Mouse (Mus musculus) neural tube, embryonic 13.5 days (tissue): ENCODE results near the gene Gm128. TPM values are rescaled to one million over a fixed set of nuclear protein-coding genes. Genes with fewer than 3 reads are reported as not detected.

Experiments
- ATAC-seq: fragments of 200-750 bp; cut with Nextera tagmentation; 2 replicates; pipeline ENCODE4 v1.8.0; 2017; ENCODE audit warnings: low read depth, mild to moderate bottlenecking, moderate TSS enrichment, moderate library complexity
- H3K27ac ChIP-seq: fragments of 300-500 bp; sonication (generic); replicated peaks from 2 replicates; pipeline ENCODE4 v1.5.1; 2015; ENCODE audit warnings: moderate library complexity, mild to moderate bottlenecking, inconsistent platforms
- H3K27me3 ChIP-seq: fragments of 300-500 bp; sonication (generic); 2 replicates; pipeline ENCODE4 v1.6.1; 2015; ENCODE audit warnings: mild to moderate bottlenecking, inconsistent platforms
- H3K36me3 ChIP-seq: fragments of 300-500 bp; sonication (generic); 2 replicates; pipeline ENCODE4 v1.6.1; 2015; ENCODE audit warnings: mild to moderate bottlenecking, inconsistent platforms
- H3K4me1 ChIP-seq: fragments of 300-500 bp; sonication (generic); replicated peaks from 2 replicates; pipeline ENCODE4 v1.6.1; 2015; ENCODE audit warnings: inconsistent platforms
- H3K4me2 ChIP-seq: fragments of 300-500 bp; sonication (generic); 2 replicates; pipeline ENCODE4 v1.6.1; 2015; ENCODE audit warnings: inconsistent platforms, mild to moderate bottlenecking, moderate library complexity
- H3K4me3 ChIP-seq: fragments of 300-500 bp; sonication (generic); 2 replicates; pipeline ENCODE4 v1.5.1; 2015; ENCODE audit warnings: mild to moderate bottlenecking, inconsistent platforms
- H3K9ac ChIP-seq: fragments of 300-500 bp; sonication (generic); 2 replicates; pipeline ENCODE4 v1.6.1; 2015; ENCODE audit warnings: moderate library complexity, mild to moderate bottlenecking, inconsistent platforms
- H3K9me3 ChIP-seq: fragments of 300-500 bp; sonication (generic); 2 replicates; pipeline ENCODE4 v1.6.1; 2016; ENCODE audit warnings: inconsistent platforms
- WGBS: fragments of 180-500 bp; shearing (Covaris S2); methylation state at CpG from one replicate; pipeline ENCODE4 v1.1.7; 2015; 5-methylcytosine and 5-hydroxymethylcytosine counted together
- polyA plus RNA-seq: library from polyadenylated mRNA; unstranded; fragments of >200 nt; fragmentation: Nextera tagmentation; extraction: Ambion mirVana; gene quantifications from 2 replicates; pipeline ENCODE4 v1.2.1, GENCODE M21; 2015

Gm128 gene
- polyA plus RNA-seq, result 0.15 TPM in 1 of 2 replicates, not detected in the other

DNA sequence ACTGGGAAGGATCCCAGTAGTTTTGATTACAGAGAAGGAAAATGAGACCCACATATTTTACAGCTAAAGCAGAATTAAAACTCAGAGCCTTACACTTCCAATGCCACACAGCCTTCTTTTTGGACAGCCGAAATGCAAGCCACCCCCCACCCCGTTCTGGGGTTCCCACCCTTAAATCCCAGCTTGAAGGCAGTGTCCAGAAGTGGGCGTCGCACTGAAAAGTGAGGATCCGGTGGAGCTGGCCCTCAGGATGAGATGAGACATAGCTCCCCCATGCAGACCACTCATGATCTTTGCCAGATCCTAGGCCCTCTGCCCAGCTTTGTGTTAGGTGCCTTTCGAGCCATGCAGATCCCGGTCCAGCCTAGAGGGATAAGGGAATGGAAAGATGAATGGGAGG, at the start of gene Gm128:
TSS of gene Gm128 (minus strand) at position 101 of the 400 bp plus-strand sequence.
- Histone ChIP-seq H3K9ac (no peak within 1 kb of the TSS), H3K9me3 (no peaks in the 10 kb centered on the region), H3K4me3 (no peak within 1 kb of the TSS), H3K4me2 (no peak within 1 kb of the TSS), H3K27me3 (no peaks in the 10 kb centered on the region), H3K27ac (no peak within 1 kb of the TSS), H3K36me3 (peaks cover 38% of the 10 kb centered on the region), H3K4me1 (no peaks in the 10 kb centered on the region)
- 81% methylated on average over 7 of the region's 7 CpGs for WGBS
- ATAC-seq, result no peak

DNA sequence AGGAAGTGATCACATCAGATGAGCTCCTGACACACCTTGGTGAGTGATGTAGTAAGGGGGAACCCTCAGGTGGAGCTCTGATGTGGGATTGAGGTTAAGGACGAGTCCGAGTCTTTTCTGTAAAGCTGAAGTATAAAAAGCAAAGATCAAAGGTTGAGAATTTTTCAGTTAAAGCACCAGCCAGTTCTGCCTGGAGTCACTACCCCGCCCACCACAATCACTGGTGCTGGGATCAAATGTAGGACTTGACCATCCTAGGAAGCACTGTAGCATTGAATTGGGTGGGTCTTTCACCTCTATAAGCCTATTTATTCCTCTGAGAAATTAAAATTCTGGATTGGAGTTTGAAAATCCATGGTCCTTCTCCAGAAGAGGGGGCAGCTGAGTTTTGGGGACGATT, 49.6 kb upstream of the Gm128 start:
- Histone ChIP-seq H3K36me3 (peaks cover 87% of the 10 kb centered on the region), H3K4me1 (0 out of 2 replicates have a peak, but pooled peaks cover 1% of the 10 kb centered on the region), H3K4me2 (no peak overlapping the region), H3K27ac (no peak overlapping the region), H3K9me3 (no peaks in the 10 kb centered on the region), H3K9ac (no peak overlapping the region), H3K4me3 (no peak overlapping the region), H3K27me3 (no peaks in the 10 kb centered on the region)
- ATAC-seq, result no peak
- WGBS, result 95% methylated on average over 4 of the region's 4 CpGs

DNA sequence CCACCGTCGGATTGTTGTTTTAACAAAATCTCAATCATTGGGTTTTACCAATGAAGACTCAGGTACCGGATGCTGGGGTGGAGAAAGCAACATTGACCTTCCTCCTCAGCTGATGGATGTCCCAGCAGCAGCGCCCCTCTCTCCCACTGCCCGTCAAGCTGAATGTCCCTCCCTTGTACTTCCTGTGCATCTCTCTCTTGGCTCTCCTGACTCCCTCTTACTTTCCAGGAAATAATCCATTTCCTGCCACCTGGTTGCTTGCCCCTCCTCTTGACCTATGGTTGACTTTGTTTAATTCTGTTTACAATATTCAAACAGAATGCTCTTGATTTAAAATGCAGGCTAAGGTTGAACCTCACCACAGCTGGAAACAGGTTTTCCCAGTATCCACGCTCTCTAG, 48.8 kb upstream of the Gm128 start:
- Histone ChIP-seq H3K36me3 (peaks cover 79% of the 10 kb centered on the region), H3K9ac (no peak overlapping the region), H3K4me2 (no peak overlapping the region), H3K9me3 (no peaks in the 10 kb centered on the region), H3K4me3 (no peak overlapping the region), H3K27ac (no peak overlapping the region), H3K27me3 (no peaks in the 10 kb centered on the region), H3K4me1 (peaks cover 8% of the 10 kb centered on the region; the same call in 1 of the 2 replicates)
- ATAC-seq, result no peak
- 77% methylated on average over 6 of the region's 6 CpGs for WGBS

DNA sequence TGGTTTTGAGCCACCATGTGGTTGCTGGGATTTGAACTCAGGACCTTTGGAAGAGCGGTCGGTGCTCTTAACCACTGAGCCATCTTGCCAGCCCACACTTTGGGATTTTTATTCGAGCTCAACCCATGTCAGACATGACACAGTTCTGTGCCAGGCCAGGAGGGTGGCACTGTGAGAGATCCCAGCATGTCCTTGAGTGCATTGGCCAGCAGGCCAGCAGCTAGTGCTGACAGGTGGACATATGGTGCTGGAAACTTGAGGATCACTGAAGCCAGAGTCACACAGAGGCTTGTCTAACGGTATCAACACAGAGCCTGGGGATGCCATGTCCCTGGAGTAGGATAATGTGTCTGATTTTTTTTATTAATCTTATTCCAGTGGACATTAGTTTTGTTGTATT, 48.0 kb upstream of the Gm128 start:
- H3K4me2 ChIP-seq, result no peak overlapping the region
- H3K9ac ChIP-seq, result no peak overlapping the region
- peaks cover 16% of the 10 kb centered on the region for H3K4me1 ChIP-seq
- ATAC-seq, result no peak
- H3K36me3 ChIP-seq, result peaks cover 71% of the 10 kb centered on the region
- H3K4me3 ChIP-seq, result no peak overlapping the region
- H3K9me3 ChIP-seq, result no peaks in the 10 kb centered on the region
- WGBS, result 91% methylated on average over 4 of the region's 4 CpGs
- H3K27ac ChIP-seq, result no peak overlapping the region
- no peaks in the 10 kb centered on the region for H3K27me3 ChIP-seq

DNA sequence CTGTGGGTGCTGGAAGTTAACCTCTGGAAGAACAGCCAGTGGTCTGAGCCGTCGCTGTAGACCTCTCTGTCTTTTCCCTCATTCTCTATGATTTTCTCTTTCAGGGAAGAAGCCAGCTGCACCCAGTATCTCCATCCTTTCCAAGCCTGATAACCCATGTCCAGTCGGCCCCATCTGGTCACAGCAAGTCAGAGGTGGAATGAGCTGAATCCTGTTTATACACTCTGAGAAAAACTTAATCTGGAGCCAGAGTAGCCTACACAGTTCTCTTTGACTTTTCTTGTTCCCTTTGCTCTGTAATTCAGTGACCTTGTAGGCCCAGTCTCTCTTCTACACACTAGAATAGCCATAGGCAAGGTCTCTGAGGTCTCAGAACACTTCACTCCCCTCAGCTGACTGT, 46.1 kb upstream of the Gm128 start:
- no peaks in the 10 kb centered on the region for H3K27me3 ChIP-seq
- H3K9me3 ChIP-seq, result no peaks in the 10 kb centered on the region
- no peak overlapping the region for H3K4me2 ChIP-seq
- WGBS, result 86% methylated on average over 3 of the region's 3 CpGs
- no peak overlapping the region for H3K4me3 ChIP-seq
- no peak for ATAC-seq
- H3K9ac ChIP-seq, result no peak overlapping the region
- no peak overlapping the region for H3K27ac ChIP-seq
- peaks cover 52% of the 10 kb centered on the region for H3K36me3 ChIP-seq
- H3K4me1 ChIP-seq, result peaks cover 25% of the 10 kb centered on the region

DNA sequence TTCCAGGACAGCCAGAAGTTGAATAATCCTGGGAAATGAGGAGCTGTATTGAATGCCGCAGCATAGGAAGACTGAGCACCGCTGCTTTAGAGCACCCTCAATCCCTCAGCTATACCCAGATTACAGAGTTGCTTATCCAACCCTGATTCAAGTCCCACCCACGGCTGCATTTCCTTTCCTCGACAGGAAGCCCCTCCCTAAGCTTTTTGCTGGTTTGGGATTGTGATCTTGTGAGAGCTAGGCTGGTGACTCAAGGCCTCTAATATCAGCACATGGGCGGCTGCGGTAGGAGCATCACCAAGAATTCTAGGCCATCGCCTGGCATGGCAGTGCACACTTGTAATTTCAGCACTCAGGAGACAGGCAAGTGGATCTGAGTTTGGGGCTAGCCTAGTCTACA, 45.1 kb upstream of the Gm128 start:
- Histone ChIP-seq H3K27me3 (no peaks in the 10 kb centered on the region), H3K4me1 (peaks cover 30% of the 10 kb centered on the region), H3K4me3 (no peak overlapping the region), H3K27ac (no peak overlapping the region), H3K36me3 (peaks cover 42% of the 10 kb centered on the region), H3K9ac (no peak overlapping the region), H3K4me2 (no peak overlapping the region), H3K9me3 (no peaks in the 10 kb centered on the region)
- ATAC-seq, result no peak
- WGBS, result 90% methylated on average over 7 of the region's 7 CpGs

DNA sequence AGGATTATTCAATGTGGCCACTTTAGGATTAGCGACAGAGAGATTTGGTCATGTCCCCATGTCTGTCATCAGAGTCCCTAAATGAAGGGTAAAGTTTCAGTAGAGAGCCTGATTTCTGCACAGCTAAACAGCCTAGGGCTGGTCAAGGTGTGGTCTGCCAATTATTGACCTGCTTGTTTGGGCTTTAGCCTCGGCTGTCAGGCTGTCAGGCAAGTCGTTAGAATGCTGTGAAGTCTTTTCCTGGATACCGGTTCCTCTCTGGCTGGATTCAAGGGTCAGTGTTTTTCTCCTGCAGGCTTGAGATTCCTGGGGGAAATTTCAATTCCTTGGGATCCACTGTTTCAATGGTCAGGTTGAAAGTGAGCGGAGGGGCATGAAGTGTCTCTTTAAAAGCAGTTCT, 44.6 kb upstream of the Gm128 start:
- WGBS, result 71% methylated on average over 5 of the region's 5 CpGs
- Histone ChIP-seq H3K4me2 (no peak overlapping the region), H3K4me3 (no peak overlapping the region), H3K36me3 (peaks cover 37% of the 10 kb centered on the region), H3K27me3 (no peaks in the 10 kb centered on the region), H3K9ac (no peak overlapping the region), H3K4me1 (peaks cover 31% of the 10 kb centered on the region), H3K27ac (no peak overlapping the region), H3K9me3 (no peaks in the 10 kb centered on the region)
- no peak for ATAC-seq

DNA sequence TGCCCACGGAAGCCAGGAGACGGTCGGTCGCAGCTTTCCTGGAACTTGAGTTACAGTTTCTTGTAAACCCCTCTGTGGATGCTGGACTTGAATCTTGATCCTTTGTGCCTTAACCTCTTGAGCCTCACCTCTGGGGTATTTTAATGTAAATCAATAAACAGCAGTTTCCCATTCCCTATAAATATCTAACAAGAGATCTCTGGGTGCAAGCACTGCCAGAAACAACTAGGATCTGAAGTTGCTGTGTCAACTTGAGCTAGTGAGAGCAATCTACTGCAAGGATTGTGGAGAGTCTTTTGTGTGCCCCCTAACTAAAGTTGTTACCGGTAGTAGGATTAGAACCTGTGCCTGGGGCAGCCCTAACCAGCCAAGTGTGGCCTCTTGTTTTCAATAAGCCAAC, 44.0 kb upstream of the Gm128 start:
- no peak overlapping the region for H3K4me3 ChIP-seq
- ATAC-seq, result no peak
- no peaks in the 10 kb centered on the region for H3K27me3 ChIP-seq
- no peaks in the 10 kb centered on the region for H3K9me3 ChIP-seq
- H3K4me1 ChIP-seq, result peaks cover 38% of the 10 kb centered on the region
- H3K9ac ChIP-seq, result no peak overlapping the region
- no peak overlapping the region for H3K27ac ChIP-seq
- peaks cover 31% of the 10 kb centered on the region for H3K36me3 ChIP-seq
- 0 out of 2 replicates have a peak overlapping the region, but pooled peaks have one; percentile 82 for H3K4me2 ChIP-seq
- WGBS, result 93% methylated on average over 5 of the region's 5 CpGs

DNA sequence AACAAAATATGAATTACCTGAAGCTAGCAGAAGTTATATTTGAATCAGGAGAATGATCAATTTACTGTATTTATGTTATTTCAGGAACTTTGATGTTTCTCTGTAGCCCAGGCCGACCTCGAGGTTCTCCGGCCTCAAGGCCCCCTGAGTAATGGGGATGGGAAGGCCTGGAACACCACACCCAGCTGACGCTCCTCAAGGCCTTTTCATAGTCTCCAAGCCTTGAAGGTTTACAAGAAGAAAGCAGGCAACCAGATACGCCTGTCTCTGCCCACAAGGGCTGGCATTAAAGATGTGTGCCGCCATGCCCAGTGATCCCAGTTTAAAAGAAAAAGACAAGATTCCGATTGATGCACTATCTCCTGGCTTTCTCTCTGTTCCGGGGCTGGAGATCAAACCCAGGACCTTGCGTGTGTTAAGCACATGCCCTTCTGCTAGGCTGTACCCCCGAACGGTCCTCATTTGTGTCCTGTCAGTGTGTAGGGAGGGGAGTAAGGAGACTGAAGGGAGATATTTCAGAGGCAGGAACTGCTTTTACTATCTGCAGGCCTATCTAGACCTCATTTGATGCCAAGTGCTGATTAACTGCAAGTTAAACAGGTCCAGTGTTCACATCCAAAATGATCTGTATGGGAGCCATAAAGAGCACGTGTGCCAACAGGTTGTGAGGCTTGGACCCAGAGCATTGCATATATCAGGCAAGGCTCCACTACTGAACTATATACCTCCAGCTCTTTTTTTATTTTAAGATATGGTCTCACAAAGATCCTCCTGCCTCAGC, 43.3 kb upstream of the Gm128 start:
- WGBS, result 86% methylated on average over 12 of the region's 12 CpGs
- Histone ChIP-seq H3K27ac (no peak overlapping the region), H3K4me3 (peak overlapping the region; percentile 76), H3K4me1 (peaks cover 41% of the 10 kb centered on the region), H3K36me3 (peaks cover 24% of the 10 kb centered on the region), H3K27me3 (no peaks in the 10 kb centered on the region), H3K4me2 (peak overlapping the region; percentile 82), H3K9ac (peak overlapping the region; percentile 91), H3K9me3 (no peaks in the 10 kb centered on the region)
- ATAC-seq, result no peak

DNA sequence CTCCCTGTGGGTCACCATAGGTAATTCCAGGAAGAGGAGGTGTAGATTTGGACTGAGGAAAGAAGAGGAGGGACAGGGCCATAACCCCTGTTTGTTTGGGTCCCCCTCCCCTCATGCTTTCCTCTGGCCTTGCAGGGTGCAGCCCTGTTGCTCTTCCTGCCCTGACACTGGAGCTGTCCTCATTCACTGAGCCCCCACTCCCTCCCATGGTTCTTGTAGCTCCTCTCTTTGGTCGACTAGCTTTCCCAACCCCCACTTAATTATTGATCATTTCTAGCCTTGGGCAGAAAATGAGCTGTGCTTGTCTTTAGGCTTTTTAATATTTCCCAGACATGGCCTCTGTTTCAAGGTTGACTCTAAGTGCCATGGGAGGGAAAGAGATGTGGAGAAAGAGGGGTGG, 42.7 kb upstream of the Gm128 start:
- Histone ChIP-seq H3K4me3 (peak overlapping the region; percentile 76), H3K4me1 (peaks cover 44% of the 10 kb centered on the region), H3K27me3 (no peaks in the 10 kb centered on the region), H3K36me3 (peaks cover 19% of the 10 kb centered on the region), H3K9ac (peak overlapping the region; percentile 91), H3K4me2 (peak overlapping the region; percentile 82), H3K27ac (peak overlapping the region; percentile 98), H3K9me3 (no peaks in the 10 kb centered on the region)
- WGBS, result 9% methylated on average over 1 of the region's 1 CpGs
- ATAC-seq, result no peak

DNA sequence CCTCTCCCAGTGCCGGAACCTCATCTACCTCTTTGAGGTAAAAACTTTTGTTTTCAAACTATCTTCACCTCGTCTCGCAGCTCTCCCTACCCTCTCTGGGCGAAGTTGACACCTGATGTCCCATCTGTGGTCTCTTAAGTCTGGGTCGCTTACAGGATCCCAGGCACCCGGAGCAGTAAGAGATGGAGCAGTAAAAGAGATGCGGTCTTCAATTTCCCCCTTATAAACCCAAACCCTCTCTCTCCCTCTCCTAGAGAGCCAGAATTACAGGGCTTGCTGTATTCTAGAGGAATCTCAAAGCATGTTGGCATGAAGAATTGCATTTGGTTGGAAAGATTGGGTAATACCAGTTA, 42.2 kb upstream of the Gm128 start:
- 2% methylated on average over 7 of the region's 7 CpGs for WGBS
- Histone ChIP-seq H3K27ac (peak overlapping the region; percentile 98), H3K4me2 (peak overlapping the region; percentile 82), H3K9ac (peak overlapping the region; percentile 91), H3K27me3 (no peaks in the 10 kb centered on the region), H3K36me3 (peaks cover 14% of the 10 kb centered on the region), H3K4me3 (peak overlapping the region; percentile 76), H3K4me1 (peaks cover 44% of the 10 kb centered on the region), H3K9me3 (no peaks in the 10 kb centered on the region)
- no peak for ATAC-seq

DNA sequence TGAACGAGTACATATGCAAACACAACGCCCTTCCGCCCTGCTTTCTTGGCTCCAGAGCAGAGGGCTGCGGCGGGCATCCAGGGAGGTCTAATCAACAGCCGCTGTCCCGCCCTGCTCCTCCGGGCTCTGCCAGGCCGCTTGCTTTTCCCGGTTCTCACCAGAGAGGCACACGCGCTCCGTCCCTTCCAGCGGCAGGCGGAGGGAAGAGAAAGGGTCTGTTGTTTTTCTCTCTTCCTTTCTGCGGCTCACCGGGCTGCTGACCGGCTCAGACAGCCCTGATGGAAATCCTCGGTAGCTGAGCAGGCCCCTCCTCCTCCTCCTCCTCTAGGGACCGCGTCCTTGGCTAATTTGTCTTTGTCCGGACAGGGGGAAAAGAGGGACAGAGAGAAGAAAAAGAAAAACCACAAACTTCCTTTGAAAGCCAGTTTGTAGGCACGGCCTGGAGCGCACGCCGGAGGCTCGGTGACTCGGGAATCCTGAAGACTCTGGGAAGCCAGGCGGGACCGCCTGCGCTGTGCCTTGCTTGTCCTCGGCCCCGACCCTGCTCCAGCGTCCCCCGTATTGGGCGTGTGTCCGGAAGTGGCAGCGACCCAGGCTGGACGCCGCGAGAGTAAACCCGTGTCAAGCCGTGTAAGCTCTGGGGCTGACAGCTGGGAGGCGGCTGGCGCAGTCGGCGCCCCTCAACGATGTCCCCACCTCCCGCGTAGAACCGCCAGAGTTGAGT, 41.6 kb upstream of the Gm128 start:
- Histone ChIP-seq H3K4me3 (peak overlapping the region; percentile 76), H3K9ac (peak overlapping the region; percentile 91), H3K9me3 (no peaks in the 10 kb centered on the region), H3K4me1 (peaks cover 44% of the 10 kb centered on the region), H3K27me3 (no peaks in the 10 kb centered on the region), H3K27ac (peak overlapping the region; percentile 98), H3K4me2 (peak overlapping the region; percentile 82), H3K36me3 (peaks cover 9% of the 10 kb centered on the region)
- WGBS, result under 1% methylated on average over 51 of the region's 51 CpGs
- peak; percentile 69 for ATAC-seq
